Mouse (Mus musculus): Measurements from ENCODE around the gene Rps9. TPM values are rescaled to one million over a fixed set of nuclear protein-coding genes. Genes with fewer than 3 reads are reported as not detected.
"Not testable (repeated sequence)": the region's sequence is repeated elsewhere in the genome, so short reads cannot be mapped to it uniquely, and the experiment has no call there.

Rps9 gene
- total RNA-seq, 2 experiments from 2014 or later: 322 to 328 TPM

- DNase-seq (ENCODE audit: low spot score in 2 of 2): peak; percentile 52 to 74
- intact Hi-C loops (cut with DNase I): loop anchor here (5.0 to 10.0 kb wide), 2 partner anchors 453 to 810 kb away; partner anchors contain the start of gene Ppp1r12c
These were observed 9.5 kb upstream of the Rps9 start for GRCm38 (mm10) chr7:3694076-3694948.

GRCm38 (mm10) chr7:3694949-3695305, 8.9 kb upstream of the Rps9 start:
- not testable (repeated sequence) for DNase-seq (ENCODE audit: low spot score in 2 of 2)
- intact Hi-C loops (cut with DNase I): loop anchor here (5.0 to 10.0 kb wide), 2 partner anchors 452 to 810 kb away; partner anchors contain the start of gene Ppp1r12c

- intact Hi-C loops (cut with DNase I): loop anchor here (10.0 kb wide), 1 partner anchor 806 kb away; the partner anchor contains the start of gene Ppp1r12c
- peak in 1 of 2 experiments; percentile 64 for DNase-seq (ENCODE audit: low spot score in 2 of 2)
These were observed 5.3 kb upstream of the Rps9 start for GRCm38 (mm10) chr7:3698471-3698870.

GRCm38 (mm10) chr7:3703148-3703878, 480 bp upstream of the Rps9 start:
- intact Hi-C loops (cut with DNase I): no loop called here
- no peak for DNase-seq (ENCODE audit: low spot score in 2 of 2)

GRCm38 (mm10) chr7:3704475-3704874, 682 bp downstream of the Rps9 start:
- intact Hi-C loops (cut with DNase I): no loop called here

GRCm38 (mm10) chr7:3705461-3705860, 1.7 kb downstream of the Rps9 start:
- intact Hi-C loops (cut with DNase I): loop anchor here (5.0 kb wide), 1 partner anchor 722 kb away; no protein-coding TSS in a partner anchor
- not testable (repeated sequence) for DNase-seq (ENCODE audit: low spot score in 2 of 2)

More at GRCm38 (mm10) chr7:3704475-3704874, 682 bp downstream of the Rps9 start:
- no peak for DNase-seq (ENCODE audit: low spot score in 2 of 2)

GRCm38 (mm10) chr7:3705911-3706310, 2.1 kb downstream of the Rps9 start:
- no peak for DNase-seq (ENCODE audit: low spot score in 2 of 2)
- intact Hi-C loops (cut with DNase I): loop anchor here (5.0 kb wide), 1 partner anchor 721 kb away; no protein-coding TSS in a partner anchor

- intact Hi-C loops (cut with DNase I): loop anchor here (5.0 kb wide), 1 partner anchor 721 kb away; no protein-coding TSS in a partner anchor
- no peak for DNase-seq (ENCODE audit: low spot score in 2 of 2)
These were observed 2.6 kb downstream of the Rps9 start for GRCm38 (mm10) chr7:3706343-3706934.

GRCm38 (mm10) chr7:3707027-3707426, 3.2 kb downstream of the Rps9 start:
- peak in 1 of 2 experiments; percentile 36 for DNase-seq (ENCODE audit: low spot score in 2 of 2)
- intact Hi-C loops (cut with DNase I): loop anchor here (5.0 kb wide), 1 partner anchor 720 kb away; no protein-coding TSS in a partner anchor

GRCm38 (mm10) chr7:3707568-3708413, 4.0 kb downstream of the Rps9 start:
- no peak for DNase-seq (ENCODE audit: low spot score in 2 of 2)
- intact Hi-C loops (cut with DNase I): loop anchor here (5.0 kb wide), 1 partner anchor 720 kb away; no protein-coding TSS in a partner anchor

- intact Hi-C loops (cut with DNase I): loop anchor here (5.0 kb wide), 1 partner anchor 719 kb away; no protein-coding TSS in a partner anchor
- not testable (repeated sequence) for DNase-seq (ENCODE audit: low spot score in 2 of 2)
These were observed 4.7 kb downstream of the Rps9 start for GRCm38 (mm10) chr7:3708447-3708980.

GRCm38 (mm10) chr7:3709000-3709399, 5.2 kb downstream of the Rps9 start:
- intact Hi-C loops (cut with DNase I): loop anchor here (5.0 kb wide), 1 partner anchor 718 kb away; no protein-coding TSS in a partner anchor
- no peak for DNase-seq (ENCODE audit: low spot score in 2 of 2)

- intact Hi-C loops (cut with DNase I): no loop called here
- DNase-seq (ENCODE audit: low spot score in 2 of 2): no peak
These were observed 8.6 kb downstream of the Rps9 start for GRCm38 (mm10) chr7:3712264-3712942.

GRCm38 (mm10) chr7:3715249-3715648, 11.5 kb downstream of the Rps9 start:
- DNase-seq (ENCODE audit: low spot score in 2 of 2): no peak
- intact Hi-C loops (cut with DNase I): no loop called here

GRCm38 (mm10) chr7:3720268-3720667, 16.5 kb downstream of the Rps9 start, which contains the start of gene Pirb:
TSS of gene Pirb (minus strand) at chr7:3720391.
- intact Hi-C loops (cut with DNase I); DNase-seq (ENCODE audit: low spot score in 2 of 2): not testable (repeated sequence)

- intact Hi-C loops (cut with DNase I); DNase-seq (ENCODE audit: low spot score in 2 of 2): not testable (repeated sequence)
These were observed 21.7 kb downstream of the Rps9 start for GRCm38 (mm10) chr7:3725459-3725858.

GRCm38 (mm10) chr7:3732675-3733074, 28.9 kb downstream of the Rps9 start:
- intact Hi-C loops (cut with DNase I); DNase-seq (ENCODE audit: low spot score in 2 of 2): not testable (repeated sequence)
